Mouse (Mus musculus) MEL (cell line): Measurements from ENCODE around the gene Hibch. TPM values are rescaled to one million over a fixed set of nuclear protein-coding genes. Genes with fewer than 3 reads are reported as not detected.

Experiments
- DNase-seq: peaks from one replicate; pipeline ENCODE4 v3.0.0; 2011; ENCODE audit warnings: low read depth, low spot score
- H3K27ac ChIP-seq: 2 replicates; pipeline ENCODE4 v1.5.1; 2012; ENCODE audit warnings: low read depth, mild to moderate bottlenecking, control low read depth, low read length, moderate library complexity; ENCODE audit not compliant: control insufficient read depth
- H3K27me3 ChIP-seq, 2 experiments: fragments of 150-350 bp in 1 of 2; sonication (generic) in 1 of 2; 2 replicates each; pipeline ENCODE4 v1.6.1; 2012; ENCODE audit warnings: low read length in 2 of 2, mild to moderate bottlenecking in 2 of 2, improper control_type of control experiment in 1 of 2, moderate library complexity in 1 of 2; ENCODE audit not compliant: insufficient read depth in 2 of 2, control insufficient read depth in 1 of 2
- H3K36me3 ChIP-seq, 2 experiments: 2 replicates each; pipeline ENCODE4 v1.6.1; 2012 to 2014; ENCODE audit warnings: low read length in 2 of 2, improper control_type of control experiment in 1 of 2, inconsistent platforms in 1 of 2, mild to moderate bottlenecking in 1 of 2; ENCODE audit not compliant: insufficient read depth in 2 of 2, control insufficient read depth in 1 of 2
- H3K4me1 ChIP-seq, 2 experiments: fragments of 150-350 bp in 1 of 2; sonication (generic) in 1 of 2; 2 replicates each; pipeline ENCODE4 v1.6.1; 2012; ENCODE audit warnings: low read length in 2 of 2, improper control_type of control experiment in 1 of 2, mild to moderate bottlenecking in 1 of 2; ENCODE audit not compliant: insufficient read depth in 2 of 2, control insufficient read depth in 1 of 2
- H3K4me3 ChIP-seq, 2 experiments: fragments of 150-350 bp in 1 of 2; sonication (generic) in 1 of 2; 2 replicates each; pipeline ENCODE4 v1.5.1; 2012; ENCODE audit warnings: low read depth in 2 of 2, low read length in 2 of 2, mild to moderate bottlenecking in 2 of 2, moderate library complexity in 2 of 2, control low read depth in 1 of 2, improper control_type of control experiment in 1 of 2; ENCODE audit not compliant: control insufficient read depth in 1 of 2, insufficient read depth in 1 of 2
- H3K79me2 ChIP-seq: 2 replicates; pipeline ENCODE4 v1.6.1; 2012; ENCODE audit warnings: mild to moderate bottlenecking, low read length, moderate library complexity; ENCODE audit not compliant: control insufficient read depth, poor library complexity, insufficient read depth
- H3K9ac ChIP-seq: 2 replicates; pipeline ENCODE4 v1.6.1; 2012; ENCODE audit warnings: low read depth, mild to moderate bottlenecking, control low read depth, low read length, moderate library complexity; ENCODE audit not compliant: control insufficient read depth, poor library complexity, severe bottlenecking
- H3K9me3 ChIP-seq: fragments of 150-350 bp; sonication (generic); replicated peaks from 2 replicates; pipeline ENCODE4 v1.6.1; 2012; ENCODE audit warnings: mild to moderate bottlenecking, low read length, improper control_type of control experiment, moderate library complexity; ENCODE audit not compliant: insufficient read depth
- ETS1 ChIP-seq: IDR thresholded peaks from 2 replicates; pipeline ENCODE4 v1.6.1; 2012; ENCODE audit warnings: low read depth, mild to moderate bottlenecking, inconsistent platforms, low read length, improper control_type of control experiment, moderate library complexity
- GABPA ChIP-seq: IDR thresholded peaks from 2 replicates; pipeline ENCODE4 v1.6.1; 2012; ENCODE audit warnings: low read depth, mild to moderate bottlenecking, inconsistent platforms, low read length, improper control_type of control experiment, moderate library complexity
- KAT2A ChIP-seq: conservative IDR thresholded peaks from 2 replicates; pipeline ENCODE4 v1.6.1; 2012; ENCODE audit warnings: low read depth, low read length, improper control_type of control experiment, inconsistent platforms
- MAFK ChIP-seq: IDR thresholded peaks from 2 replicates; pipeline ENCODE4 v1.6.1; 2011; ENCODE audit warnings: low read depth, mild to moderate bottlenecking, low read length, improper control_type of control experiment, borderline replicate concordance
- MAX ChIP-seq: IDR thresholded peaks from 2 replicates; pipeline ENCODE4 v1.6.1; 2011; ENCODE audit warnings: low read length, improper control_type of control experiment
- MEF2A ChIP-seq: IDR thresholded peaks from 2 replicates; pipeline ENCODE4 v1.6.1; 2014; ENCODE audit warnings: low read depth, mild to moderate bottlenecking, inconsistent platforms, low read length, improper control_type of control experiment; ENCODE audit not compliant: poor library complexity, insufficient replicate concordance, severe bottlenecking; ENCODE audit errors: extremely low read depth
- MYB ChIP-seq: IDR thresholded peaks from 2 replicates; pipeline ENCODE4 v1.6.1; 2011; ENCODE audit warnings: mild to moderate bottlenecking, low read depth, low read length, improper control_type of control experiment
- NRF1 ChIP-seq: IDR thresholded peaks from 2 replicates; pipeline ENCODE4 v1.6.1; 2014; ENCODE audit warnings: low read depth, mild to moderate bottlenecking, inconsistent platforms, low read length, improper control_type of control experiment, moderate library complexity; ENCODE audit not compliant: poor library complexity, insufficient read depth, severe bottlenecking
- POLR2A ChIP-seq, 2 experiments: IDR thresholded peaks; 2 replicates each; pipeline ENCODE4 v1.6.1; 2011 to 2012; ENCODE audit warnings: low read length in 2 of 2, mild to moderate bottlenecking in 2 of 2, control low read depth in 1 of 2, improper control_type of control experiment in 1 of 2, low read depth in 1 of 2, moderate library complexity in 1 of 2; ENCODE audit not compliant: control insufficient read depth in 1 of 2, insufficient read depth in 1 of 2, poor library complexity in 1 of 2
- POLR2AphosphoS2 ChIP-seq: IDR thresholded peaks from 2 replicates; pipeline ENCODE4 v1.6.1; 2011; ENCODE audit warnings: low read length, improper control_type of control experiment
- RAD21 ChIP-seq: IDR thresholded peaks from 2 replicates; pipeline ENCODE4 v1.6.1; 2011; ENCODE audit warnings: mild to moderate bottlenecking, low read depth, low read length, improper control_type of control experiment
- SIN3A ChIP-seq: IDR thresholded peaks from 2 replicates; pipeline ENCODE4 v1.6.1; 2012; ENCODE audit warnings: low read length, improper control_type of control experiment, inconsistent platforms
- TAL1 ChIP-seq: IDR thresholded peaks from 2 replicates; pipeline ENCODE4 v1.6.1; 2012; ENCODE audit warnings: mild to moderate bottlenecking, inconsistent platforms, low read length, moderate library complexity, mixed read lengths
- TBP ChIP-seq: IDR thresholded peaks from 2 replicates; pipeline ENCODE4 v1.8.0; 2011; ENCODE audit warnings: low read depth, low read length, improper control_type of control experiment
- TCF12 ChIP-seq: IDR thresholded peaks from 2 replicates; pipeline ENCODE4 v1.6.1; 2014; ENCODE audit warnings: low read depth, mild to moderate bottlenecking, inconsistent platforms, low read length, improper control_type of control experiment, moderate library complexity
- UBTF ChIP-seq: IDR thresholded peaks from 2 replicates; pipeline ENCODE4 v1.6.1; 2012; ENCODE audit warnings: low read depth, mild to moderate bottlenecking, inconsistent platforms, low read length, improper control_type of control experiment, moderate library complexity, borderline replicate concordance; ENCODE audit not compliant: insufficient read depth
- USF2 ChIP-seq, 2 experiments: IDR thresholded peaks; 2 replicates each; pipeline ENCODE4 v1.6.1; 2011 to 2012; ENCODE audit warnings: improper control_type of control experiment in 2 of 2, low read length in 2 of 2, borderline replicate concordance in 1 of 2, inconsistent platforms in 1 of 2, low read depth in 1 of 2, mild to moderate bottlenecking in 1 of 2; ENCODE audit not compliant: insufficient read depth in 1 of 2
- ZC3H11A ChIP-seq: IDR thresholded peaks from 2 replicates; pipeline ENCODE4 v1.6.1; 2012; ENCODE audit warnings: low read depth, mild to moderate bottlenecking, inconsistent platforms, low read length, improper control_type of control experiment
- ZMIZ1 ChIP-seq: IDR thresholded peaks from 2 replicates; pipeline ENCODE4 v1.6.1; 2012; ENCODE audit warnings: low read depth, mild to moderate bottlenecking, inconsistent platforms, low read length, improper control_type of control experiment, moderate library complexity
- ZNF384 ChIP-seq: IDR thresholded peaks from 2 replicates; pipeline ENCODE4 v1.6.1; 2012; ENCODE audit warnings: low read depth, mild to moderate bottlenecking, inconsistent platforms, low read length, improper control_type of control experiment
- polyA plus RNA-seq, 2 experiments: library from polyadenylated mRNA; stranded (reverse) in 1 of 2; unstranded in 1 of 2; fragments of >175 nt in 1 of 2; fragments of >200 nt in 1 of 2; gene quantifications; 2 replicates each; pipeline versions ENCODE4 v1.2.1 to v1.2.4; 2012; ENCODE audit warnings: low replicate concordance in 2 of 2, low read depth in 1 of 2; ENCODE audit not compliant: insufficient read length in 2 of 2, insufficient read depth in 1 of 2, missing spikeins in 1 of 2
- total RNA-seq: library from RNA; depleted of rRNA; stranded (reverse); fragments of 300-350 nt; gene quantifications from 2 replicates; pipeline ENCODE4 v1.2.3, GENCODE M21; 2012

The Hibch gene
- total and polyA plus RNA-seq, 3 experiments, result 28.5 to 35.2 TPM; not detected in 1

GRCm38 (mm10) chr1:52855904-52856601 is 11.3 kb downstream of the Hibch start:
- Histone ChIP-seq H3K9me3 (no peaks in the 10 kb centered on the region), H3K9ac (no peak overlapping the region), H3K36me3 (peaks cover 0 to 7% of the 10 kb centered on the region in 2 experiments; a peak in 3 of 4 replicates), H3K27me3 (no peaks in the 10 kb centered on the region), H3K79me2 (no peaks in the 10 kb centered on the region), H3K27ac (no peak overlapping the region), H3K4me3 (no peak overlapping the region), H3K4me1 (peaks cover 3 to 5% of the 10 kb centered on the region in 2 experiments; a peak in 3 of 4 replicates)
- TF ChIP-seq POLR2A (IDR thresholded peaks at IDR 0.05; ENCODE audit: control insufficient read depth in 1 of 2, insufficient read depth in 1 of 2, low read depth in 1 of 2, low read length in 2 of 2, poor library complexity in 1 of 2), result no peak
- no peak for TF ChIP-seq MAX
- no peak for TF ChIP-seq UBTF
- TF ChIP-seq SIN3A, result no peak
- no peak for TF ChIP-seq ETS1
- TF ChIP-seq USF2 (IDR thresholded peaks at IDR 0.05; ENCODE audit: borderline replicate concordance in 1 of 2, insufficient read depth in 1 of 2, low read depth in 1 of 2, low read length in 2 of 2), result no peak
- no peak for DNase-seq

GRCm38 (mm10) chr1:52864220-52864619 is 19.5 kb downstream of the Hibch start:
- H3K4me3 ChIP-seq, result no peak overlapping the region
- no peaks in the 10 kb centered on the region for H3K79me2 ChIP-seq
- DNase-seq, result no peak
- H3K9me3 ChIP-seq, result no peaks in the 10 kb centered on the region
- peaks cover 9 to 12% of the 10 kb centered on the region in 2 experiments for H3K36me3 ChIP-seq
- H3K4me1 ChIP-seq, result peaks cover 4 to 13% of the 10 kb centered on the region in 2 experiments; a peak in 3 of 4 replicates
- H3K27me3 ChIP-seq, result no peaks in the 10 kb centered on the region
- no peak overlapping the region for H3K9ac ChIP-seq
- no peak overlapping the region for H3K27ac ChIP-seq
- no peak for TF ChIP-seq MEF2A
- TF ChIP-seq MAFK, result no peak
- TF ChIP-seq NRF1, result no peak
- TF ChIP-seq ETS1, result no peak
- TF ChIP-seq SIN3A, result no peak
- no peak for TF ChIP-seq MAX
- no peak for TF ChIP-seq MYB
- no peak for TF ChIP-seq UBTF
- no peak for TF ChIP-seq KAT2A
- TF ChIP-seq POLR2AphosphoS2, result no peak
- TF ChIP-seq ZNF384, result no peak
- TF ChIP-seq ZC3H11A, result no peak
- no peak for TF ChIP-seq TAL1
- no peak for TF ChIP-seq GABPA
- TF ChIP-seq ZMIZ1, result no peak
- TF ChIP-seq TBP, result no peak
- no peak for TF ChIP-seq TCF12
- TF ChIP-seq RAD21, result no peak
